Mouse (Mus musculus) CH12.LX (cell line): ENCODE results near the gene Ikzf1.

ENCODE experiments used
- CTCF ChIP-seq, 2 experiments: IDR thresholded peaks in 1 of 2; conservative IDR thresholded peaks in 1 of 2; 2 replicates each; pipeline ENCODE4 v1.5.1; 2011 to 2012; ENCODE audit warnings: low read depth in 2 of 2, low read length in 2 of 2, improper control_type of control experiment in 1 of 2, inconsistent platforms in 1 of 2, mild to moderate bottlenecking in 1 of 2, moderate library complexity in 1 of 2
- ELF1 ChIP-seq: IDR thresholded peaks from 2 replicates; pipeline ENCODE4 v1.6.1; 2014; ENCODE audit warnings: low read depth, mild to moderate bottlenecking, inconsistent platforms, low read length, improper control_type of control experiment
- EP300 ChIP-seq: IDR thresholded peaks from 2 replicates; pipeline ENCODE4 v1.6.1; 2011; ENCODE audit warnings: low read length, improper control_type of control experiment
- JUN ChIP-seq: IDR thresholded peaks from 2 replicates; pipeline ENCODE4 v1.6.1; 2011; ENCODE audit warnings: low read depth, mild to moderate bottlenecking, low read length, improper control_type of control experiment, moderate library complexity; ENCODE audit not compliant: insufficient read depth
- MAFK ChIP-seq: IDR thresholded peaks from 2 replicates; pipeline ENCODE4 v1.6.1; 2011; ENCODE audit warnings: low read length, improper control_type of control experiment; ENCODE audit not compliant: insufficient replicate concordance
- MXI1 ChIP-seq: IDR thresholded peaks from 2 replicates; pipeline ENCODE4 v1.6.1; 2011; ENCODE audit warnings: mild to moderate bottlenecking, low read depth, low read length, improper control_type of control experiment
- NELFE ChIP-seq: IDR thresholded peaks from 2 replicates; pipeline ENCODE4 v1.6.1; 2011; ENCODE audit warnings: low read depth, low read length, improper control_type of control experiment
- POLR2A ChIP-seq: IDR thresholded peaks from 2 replicates; pipeline ENCODE4 v1.6.1; 2011; ENCODE audit warnings: low read depth, mild to moderate bottlenecking, improper control_type of control experiment, low read length
- POLR2AphosphoS2 ChIP-seq: IDR thresholded peaks from 2 replicates; pipeline ENCODE4 v1.6.1; 2011; ENCODE audit warnings: low read depth, low read length, improper control_type of control experiment
- RCOR1 ChIP-seq: conservative IDR thresholded peaks from 2 replicates; pipeline ENCODE4 v1.6.1; 2012; ENCODE audit warnings: low read depth, mild to moderate bottlenecking, inconsistent platforms, low read length, improper control_type of control experiment
- SIN3A ChIP-seq: IDR thresholded peaks from 2 replicates; pipeline ENCODE4 v1.6.1; 2012; ENCODE audit warnings: low read length, improper control_type of control experiment, inconsistent platforms
- TCF12 ChIP-seq: IDR thresholded peaks from 2 replicates; pipeline ENCODE4 v1.6.1; 2014; ENCODE audit warnings: low read depth, mild to moderate bottlenecking, inconsistent platforms, low read length, improper control_type of control experiment
- ZC3H11A ChIP-seq: IDR thresholded peaks from 2 replicates; pipeline ENCODE4 v1.6.1; 2012; ENCODE audit warnings: low read depth, mild to moderate bottlenecking, inconsistent platforms, low read length, improper control_type of control experiment
- ZNF384 ChIP-seq: IDR thresholded peaks from 2 replicates; pipeline ENCODE4 v1.6.1; 2012; ENCODE audit warnings: low read depth, low read length, improper control_type of control experiment, inconsistent platforms

DNA sequence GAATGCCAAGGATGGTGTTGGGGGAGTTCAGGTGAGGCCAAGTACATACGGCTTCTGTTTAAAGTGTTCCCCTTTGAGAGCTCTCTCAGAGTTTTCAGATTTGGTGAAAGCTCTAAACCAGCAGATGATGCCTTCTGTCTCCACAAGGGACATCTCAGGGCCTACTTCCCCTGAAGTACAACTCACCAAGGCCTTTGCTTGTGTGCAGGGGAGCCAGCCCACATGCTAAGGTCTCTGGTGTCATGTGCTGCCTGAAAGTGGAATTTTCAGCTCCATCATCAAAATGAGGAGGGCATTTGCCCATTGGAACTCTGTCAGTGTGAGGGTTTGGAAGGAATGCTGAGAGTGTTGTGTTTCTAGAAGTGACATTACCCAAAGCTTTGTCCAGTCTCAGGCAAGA is 80.6 kb downstream of the Ikzf1 start:
- TF ChIP-seq POLR2A (no peak), MXI1 (0 out of 2 replicates have a peak, but pooled peaks have one; percentile 56), ZNF384 (no peak), SIN3A (no peak), MAFK (no peak), CTCF (conservative IDR thresholded peaks at IDR 0.05 in 1 of 2, IDR thresholded peaks at IDR 0.05 in 1 of 2; ENCODE audit: low read depth in 2 of 2, low read length in 2 of 2) (peak in 1 of 2 experiments; percentile 22; a peak in 1 of 4 replicates), JUN (no peak), TCF12 (0 out of 2 replicates have a peak, but pooled peaks have one; percentile 20), EP300 (no peak), ZC3H11A (no peak), ELF1 (no peak), NELFE (no peak), POLR2AphosphoS2 (no peak), RCOR1 (no peak)
